Comparison of ENCODE assay signal across 25 mouse cellular contexts in genomic region chr9:75368779-75369178, GRCm38 (mm10). TPM values are rescaled to one million over a fixed set of nuclear protein-coding genes. Genes with fewer than 3 reads are reported as not detected.
DNase-seq lines count a peak whose midpoint lies in the region; ATAC-seq and TF ChIP-seq lines count a peak whose summit lies in the region.
"Had no signal": no experiment of that assay in that cellular context is flagged by ENCODE, and none has a peak within 500 bp of the region (broad histone marks: within the 10 kb centered on the region; RNA-seq: fewer than 3 reads in every experiment).

No protein-coding gene starts in this region.

- TF ChIP-seq POLR2A in bone marrow macrophage, adult 2 months (IDR thresholded peaks at IDR 0.05; ENCODE audit: borderline replicate concordance, low read depth, low read length): no peak
- no peak for TF ChIP-seq POLR2A in myocyte (IDR thresholded peaks at IDR 0.05; ENCODE audit: insufficient read length, low read depth)
- TF ChIP-seq POLR2A in small intestine, adult 2 months (IDR thresholded peaks at IDR 0.05; ENCODE audit: low read depth, low read length): no peak

- peak overlapping the region; percentile 30 for H3K4me2 ChIP-seq in myocyte (ENCODE audit: low read depth)
- no peak overlapping the region for H3K4me2 ChIP-seq in hindbrain, embryonic 12.5 days (replicated peaks)

- 63% methylated on average over 2 of the region's 3 CpGs for WGBS in macrophage (ENCODE audit: missing documents)
- WGBS in small intestine, adult 2 months: 80% methylated on average over 3 of the region's 3 CpGs
- WGBS in hindbrain, embryonic 12.5 days: 87% methylated on average over 3 of the region's 3 CpGs

- no peak for TF ChIP-seq CTCF in bone marrow macrophage, adult 2 months (IDR thresholded peaks at IDR 0.05; ENCODE audit: low read depth, low read length)
- TF ChIP-seq CTCF in small intestine, adult 2 months (IDR thresholded peaks at IDR 0.05; ENCODE audit: extremely low read depth, insufficient read length, insufficient replicate concordance, low read depth, low read length): no peak

- H3K36me3 ChIP-seq in macrophage (ENCODE audit: inconsistent target) (no peaks in the 10 kb centered on the region), myocyte (ENCODE audit: control insufficient read depth, insufficient read depth) (no peaks in the 10 kb centered on the region)
- H3K36me3 ChIP-seq in small intestine, adult 2 months (ENCODE audit: control insufficient read depth, insufficient read depth, low read length): no peaks in the 10 kb centered on the region
- H3K36me3 ChIP-seq in hindbrain, embryonic 12.5 days: no peaks in the 10 kb centered on the region
- H3K36me3 ChIP-seq: G1E had no signal

- H3K27me3 ChIP-seq in myocyte (ENCODE audit: control insufficient read depth, insufficient read depth, insufficient read length): no peaks in the 10 kb centered on the region
- H3K27me3 ChIP-seq in small intestine, adult 2 months (ENCODE audit: control insufficient read depth, insufficient read depth, low read length): no peaks in the 10 kb centered on the region
- no peaks in the 10 kb centered on the region for H3K27me3 ChIP-seq in hindbrain, embryonic 12.5 days
- H3K27me3 ChIP-seq: CH12.LX had no signal

- H3K9me3 ChIP-seq in hindbrain, embryonic 12.5 days (replicated peaks): peaks cover 7% of the 10 kb centered on the region; the same call in 1 of the 2 replicates
- H3K9me3 ChIP-seq: G1E had no signal

- no peak for ATAC-seq in activated CD4-positive, CD25-positive, alpha-beta regulatory T cell, adult 4 months
- no peak for ATAC-seq in hindbrain, embryonic 12.5 days (ENCODE audit: low FRiP score)
- ATAC-seq: CD4-positive, CD25-positive, alpha-beta regulatory T cell, adult 4 months; Patski had no signal

- H3K4me3 ChIP-seq in bone marrow macrophage, adult 2 months (ENCODE audit: insufficient read depth, low read length): no peak overlapping the region
- H3K4me3 ChIP-seq in macrophage (ENCODE audit: inconsistent target) (no peak overlapping the region), myocyte (no peak overlapping the region)
- no peak overlapping the region for H3K4me3 ChIP-seq in small intestine, adult 2 months (ENCODE audit: low read depth, low read length)
- H3K4me3 ChIP-seq in hindbrain, embryonic 12.5 days: no peak overlapping the region

- peaks cover 27% of the 10 kb centered on the region for H3K4me1 ChIP-seq in bone marrow macrophage, adult 2 months (ENCODE audit: control insufficient read depth, insufficient read depth, low read length)
- H3K4me1 ChIP-seq in small intestine, adult 2 months (ENCODE audit: control insufficient read depth, insufficient read depth, insufficient read length, low read length): peaks cover 11% of the 10 kb centered on the region; the same call in 1 of the 2 replicates
- no peaks in the 10 kb centered on the region for H3K4me1 ChIP-seq in hindbrain, embryonic 12.5 days

- peak overlapping the region; percentile 97 for H3K27ac ChIP-seq in bone marrow macrophage, adult 2 months (ENCODE audit: insufficient read depth, low read depth, low read length)
- peak overlapping the region; percentile 54 for H3K27ac ChIP-seq in macrophage
- H3K27ac ChIP-seq in small intestine, adult 2 months (ENCODE audit: insufficient read depth, low read depth, low read length): peak overlapping the region; percentile 17
- H3K27ac ChIP-seq in hindbrain, embryonic 12.5 days: no peak overlapping the region

- no peak for DNase-seq in gastrocnemius, postnatal 4 days (ENCODE audit: low spot score in 2 of 2)
- no peak for DNase-seq in liver
- DNase-seq: adrenal gland, adult 2 months; adrenal gland, adult 8-10 months; adrenal gland, postnatal 10 days; adrenal gland, postnatal 14 days; adrenal gland, postnatal 25 days; adrenal gland, postnatal 36 days; B cell, adult 2 months; cerebellum, adult 11 months; cerebellum, adult 11-12 months; cerebellum, adult 18-20 months; cerebellum, adult 2 months had no signal

- no peak overlapping the region for H3ac ChIP-seq in myocyte (ENCODE audit: control insufficient read depth, insufficient read length)

- no peak overlapping the region for H3K9ac ChIP-seq in hindbrain, embryonic 12.5 days

- H3K79me2 ChIP-seq in macrophage (ENCODE audit: inconsistent target) (no peaks in the 10 kb centered on the region), myocyte (ENCODE audit: control insufficient read depth, insufficient read depth) (no peaks in the 10 kb centered on the region)

TF ChIP-seq in myocyte, 11 proteins besides CTCF, POLR2A, EP300 and RAD21:
- peak; percentile 11; the same call in 1 of the 2 replicates for TF ChIP-seq CEBPB (IDR thresholded peaks at IDR 0.05; ENCODE audit: insufficient read depth, poor library complexity, severe bottlenecking)
- TF ChIP-seq USF1 (IDR thresholded peaks at IDR 0.05; ENCODE audit: low read depth): peak; percentile 15
- TF ChIP-seq TCF12 (IDR thresholded peaks at IDR 0.05; ENCODE audit: insufficient read depth, poor library complexity, severe bottlenecking): peak; percentile 21
- TF ChIP-seq MAX (IDR thresholded peaks at IDR 0.05; ENCODE audit: low read depth): no peak
- peak in 1 of 3 experiments; percentile 31 for TF ChIP-seq MYOG (IDR thresholded peaks at IDR 0.05; ENCODE audit: control insufficient read depth in 1 of 3, insufficient read depth in 1 of 3, insufficient read length in 2 of 3, low read depth in 2 of 3)
- TF ChIP-seq E2F4 (IDR thresholded peaks at IDR 0.05; ENCODE audit: insufficient read depth): no peak
- TF ChIP-seq TCF3 (IDR thresholded peaks at IDR 0.05; ENCODE audit: insufficient read length, low read depth): no peak
- no peak for TF ChIP-seq REST (IDR thresholded peaks at IDR 0.05; ENCODE audit: insufficient read depth, insufficient read length)
- no peak for TF ChIP-seq SRF (IDR thresholded peaks at IDR 0.05; ENCODE audit: control insufficient read depth, insufficient read length, low read depth)
- peak in 2 of 3 experiments; percentile 59 to 85 for TF ChIP-seq MYOD1 (IDR thresholded peaks at IDR 0.05; ENCODE audit: control insufficient read depth in 1 of 3, insufficient read length in 2 of 3, low read depth in 2 of 3)

RNA-seq across cellular contexts. Expression of gene Bcl2l10, which starts 21.2 kb away (rescaled TPM):
- not detected in 2 replicates for polyA plus RNA-seq in bone marrow macrophage, adult 2 months (2012; ENCODE audit: insufficient read depth, insufficient read length, missing spikeins)
- not detected for total RNA-seq in macrophage (2018; cell fraction: chromatin; rRNA removed)
- total RNA-seq in macrophage (2018; cell fraction: cytosol; rRNA removed): not detected
- not detected for total RNA-seq in macrophage (2018; cell fraction: nucleus; rRNA removed)
- polyA plus RNA-seq in macrophage (2018): not detected in 3 replicates
- not detected for polyA plus RNA-seq in myocyte (2012; fragmentation: generic; extraction: Trizol)
- polyA plus RNA-seq in small intestine, adult 2 months (2012; rRNA removed): not detected in 2 replicates
- total RNA-seq in gastrocnemius, postnatal 4 days (2021): not detected
- not detected for polyA plus RNA-seq in activated CD4-positive, CD25-positive, alpha-beta regulatory T cell, adult 4 months (2017; shearing (Covaris generic))
- polyA plus RNA-seq in hindbrain, embryonic 12.5 days (2016; fragmentation: Nextera tagmentation; extraction: Ambion mirVana): not detected in 2 replicates
- total RNA-seq: adrenal gland, postnatal 14 days; adrenal gland, postnatal 25 days; CH12.LX; MEL had no signal
- polyA plus RNA-seq: C2C12, G1E had no signal

RNA-seq across cellular contexts. Expression of gene Mapk6, which starts 41.0 kb away (rescaled TPM):
- 31.3 and 39.7 TPM in 2 replicates for polyA plus RNA-seq in bone marrow macrophage, adult 2 months (2012; ENCODE audit: insufficient read depth, insufficient read length, missing spikeins)
- total RNA-seq in macrophage (2018; cell fraction: chromatin; rRNA removed): 100 to 1,000 TPM; 134 to 771 (median 241) TPM
- total RNA-seq in macrophage (2018; cell fraction: cytosol; rRNA removed): 100 to 1,000 TPM in 22 of 26 experiments, 10 to 100 TPM in 4; 89.7 to 358 (median 144) TPM
- total RNA-seq in macrophage (2018; cell fraction: nucleus; rRNA removed): 100 to 1,000 TPM; 123 to 661 (median 273) TPM
- polyA plus RNA-seq in macrophage (2018) (73.3 to 115 TPM (median 94.8 TPM) in 3 replicates), myocyte (2012; fragmentation: generic; extraction: Trizol) (52.8 TPM)
- polyA plus RNA-seq in small intestine, adult 2 months (2012; rRNA removed): 7.6 and 28.9 TPM in 2 replicates
- total RNA-seq in gastrocnemius, postnatal 4 days (2021): 10 to 100 TPM; 49.1 to 51.6 TPM
- 10 to 100 TPM; 43.5 to 51.0 TPM for polyA plus RNA-seq in activated CD4-positive, CD25-positive, alpha-beta regulatory T cell, adult 4 months (2017; shearing (Covaris generic))
- 176 and 183 TPM in 2 replicates for polyA plus RNA-seq in hindbrain, embryonic 12.5 days (2016; fragmentation: Nextera tagmentation; extraction: Ambion mirVana)
